Mouse (Mus musculus): Measurements from ENCODE around the gene Pcgf1.

DNA sequence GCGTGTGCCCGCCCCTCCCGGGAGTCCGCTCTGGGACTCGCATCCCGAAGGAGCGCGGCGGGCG, 7.6 kb upstream of the Pcgf1 start, which contains the start of gene Tlx2:
- TF ChIP-seq CTCF (IDR thresholded peaks at IDR 0.05; ENCODE audit: low read depth, low read length) (no peak), POLR2A (IDR thresholded peaks at IDR 0.05; ENCODE audit: insufficient read depth, low read length) (no peak), EP300 (IDR thresholded peaks at IDR 0.05; ENCODE audit: insufficient read depth, low read depth, low read length) (no peak)
